Mouse (Mus musculus): ENCODE data around the gene Tmem220. TPM values are rescaled to one million over a fixed set of nuclear protein-coding genes. Genes with fewer than 3 reads are reported as not detected.

Tmem220 gene
- polyA plus RNA-seq, 1 experiment from 2014 or later: 1.3 TPM

DNA sequence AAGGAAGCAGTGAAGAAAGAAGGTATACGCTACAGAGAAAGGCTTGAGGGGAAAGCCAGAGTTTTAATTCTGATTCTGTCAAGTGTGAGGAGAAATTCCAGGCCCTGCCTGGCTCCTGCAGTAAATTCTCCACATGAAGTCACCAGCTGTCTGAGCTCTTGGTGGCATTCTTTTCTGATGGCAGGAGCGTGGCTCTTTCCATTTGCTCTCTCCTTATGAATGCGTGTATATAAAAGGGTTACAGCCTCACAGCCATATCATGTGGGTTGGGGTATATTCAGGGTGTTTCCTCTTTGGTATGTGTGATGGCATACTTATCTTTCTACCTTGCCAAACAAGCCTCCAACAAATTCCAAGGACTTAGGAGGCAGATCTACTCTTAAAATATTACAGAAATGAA lies 37.8 kb downstream of the Tmem220 start:
- peaks cover 20% of the 10 kb centered on the region for H3K36me3 ChIP-seq (ENCODE audit: control insufficient read depth, insufficient read depth, low read length)
- no peak for DNase-seq (ENCODE audit: low spot score)
- ATAC-seq (ENCODE audit: insufficient number of reproducible peaks, low FRiP score, low TSS enrichment, low read depth): no peak

DNA sequence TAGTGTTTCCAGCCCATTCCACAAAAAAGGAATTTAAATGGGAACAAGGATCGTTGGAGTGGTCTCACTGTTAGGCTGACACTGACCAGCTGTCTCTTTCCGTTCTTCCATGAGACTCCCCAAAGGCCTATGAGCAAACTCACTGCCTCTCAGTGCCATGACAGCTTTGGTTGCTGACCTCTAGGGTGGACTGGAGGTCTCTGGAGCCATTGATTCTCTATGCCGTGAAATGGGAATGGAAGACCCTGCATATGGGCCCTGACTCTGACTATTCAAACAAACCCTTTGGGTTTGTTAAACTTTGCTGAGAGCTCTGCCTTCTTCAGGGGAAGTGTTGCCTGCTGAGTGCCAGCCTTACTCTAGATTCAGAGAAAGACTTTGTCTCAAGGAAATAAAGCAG lies 42.8 kb downstream of the Tmem220 start:
- H3K9ac ChIP-seq (ENCODE audit: low read length): no peak overlapping the region
- no peaks in the 10 kb centered on the region for H3K4me1 ChIP-seq (ENCODE audit: control insufficient read depth, insufficient read depth, low read length)
- ATAC-seq (ENCODE audit: insufficient number of reproducible peaks, low FRiP score, low TSS enrichment, low read depth) (no peak), DNase-seq (ENCODE audit: low spot score) (no peak)
- H3K27ac ChIP-seq (replicated peaks; ENCODE audit: low read depth, low read length): no peak overlapping the region
- no peak overlapping the region for H3K4me2 ChIP-seq (ENCODE audit: low read depth, severe bottlenecking)
- H3K27me3 ChIP-seq (ENCODE audit: control insufficient read depth, insufficient read depth, low read length): no peaks in the 10 kb centered on the region
- H3K36me3 ChIP-seq (ENCODE audit: control insufficient read depth, insufficient read depth, low read length): peaks cover 19% of the 10 kb centered on the region
- WGBS: 89% methylated on average over 3 of the region's 3 CpGs
- H3K9me3 ChIP-seq (ENCODE audit: control insufficient read depth, low read length): no peaks in the 10 kb centered on the region
- no peak overlapping the region for H3K4me3 ChIP-seq (ENCODE audit: low read depth, low read length)

More for the DNA sequence above, 37.8 kb downstream of the Tmem220 start:
- Histone ChIP-seq H3K27ac (replicated peaks; ENCODE audit: low read depth, low read length) (no peak overlapping the region), H3K4me2 (ENCODE audit: low read depth, severe bottlenecking) (no peak overlapping the region), H3K4me3 (ENCODE audit: low read depth, low read length) (no peak overlapping the region), H3K27me3 (ENCODE audit: control insufficient read depth, insufficient read depth, low read length) (no peaks in the 10 kb centered on the region), H3K9me3 (ENCODE audit: control insufficient read depth, low read length) (no peaks in the 10 kb centered on the region), H3K4me1 (ENCODE audit: control insufficient read depth, insufficient read depth, low read length) (no peaks in the 10 kb centered on the region), H3K9ac (ENCODE audit: low read length) (no peak overlapping the region)
- WGBS: 86% methylated on average over 3 of the region's 3 CpGs

- no peak for ATAC-seq (ENCODE audit: insufficient number of reproducible peaks, low FRiP score, low TSS enrichment, low read depth)
- H3K36me3 ChIP-seq (ENCODE audit: control insufficient read depth, insufficient read depth, low read length): no peaks in the 10 kb centered on the region
- H3K9ac ChIP-seq (ENCODE audit: low read length): no peak overlapping the region
- no peak overlapping the region for H3K4me3 ChIP-seq (ENCODE audit: low read depth, low read length)
- H3K9me3 ChIP-seq (ENCODE audit: control insufficient read depth, low read length): no peaks in the 10 kb centered on the region
- no peaks in the 10 kb centered on the region for H3K4me1 ChIP-seq (ENCODE audit: control insufficient read depth, insufficient read depth, low read length)
- no peak for DNase-seq (ENCODE audit: low spot score)
- H3K4me2 ChIP-seq (ENCODE audit: low read depth, severe bottlenecking): no peak overlapping the region
- H3K27ac ChIP-seq (replicated peaks; ENCODE audit: low read depth, low read length): no peak overlapping the region
- no peaks in the 10 kb centered on the region for H3K27me3 ChIP-seq (ENCODE audit: control insufficient read depth, insufficient read depth, low read length)
- WGBS: 83% methylated on average over 15 of the region's 15 CpGs
These were observed 47.7 kb downstream of the Tmem220 start for GRCm38 (mm10) chr11:67072615-67073130.

DNA sequence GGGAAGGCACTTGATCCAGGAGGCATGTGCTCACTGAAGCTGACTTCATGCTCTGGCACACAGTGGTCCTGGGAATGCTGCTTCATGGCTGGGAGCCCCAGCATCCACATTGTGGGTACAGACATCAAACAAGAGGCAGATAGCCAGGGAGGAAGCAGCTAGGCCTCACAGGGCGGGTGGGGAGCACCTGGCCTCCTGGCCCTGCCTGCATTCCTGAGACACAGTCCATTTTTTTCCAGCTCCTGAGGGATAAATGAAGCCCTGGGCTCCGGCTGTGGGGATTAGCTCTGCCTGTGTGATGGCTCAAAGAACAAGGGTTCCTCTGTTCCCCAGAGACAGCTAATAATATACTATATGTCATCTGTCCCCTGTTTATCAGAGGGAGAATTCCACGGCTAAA lies 50.1 kb downstream of the Tmem220 start:
- no peak overlapping the region for H3K9ac ChIP-seq (ENCODE audit: low read length)
- 61% methylated on average over 3 of the region's 3 CpGs for WGBS
- H3K27ac ChIP-seq (replicated peaks; ENCODE audit: low read depth, low read length): no peak overlapping the region
- H3K4me2 ChIP-seq (ENCODE audit: low read depth, severe bottlenecking): no peak overlapping the region
- no peaks in the 10 kb centered on the region for H3K4me1 ChIP-seq (ENCODE audit: control insufficient read depth, insufficient read depth, low read length)
- no peaks in the 10 kb centered on the region for H3K27me3 ChIP-seq (ENCODE audit: control insufficient read depth, insufficient read depth, low read length)
- no peak overlapping the region for H3K4me3 ChIP-seq (ENCODE audit: low read depth, low read length)
- ATAC-seq (ENCODE audit: insufficient number of reproducible peaks, low FRiP score, low TSS enrichment, low read depth) (no peak), DNase-seq (ENCODE audit: low spot score) (no peak)
- no peaks in the 10 kb centered on the region for H3K9me3 ChIP-seq (ENCODE audit: control insufficient read depth, low read length)
- no peaks in the 10 kb centered on the region for H3K36me3 ChIP-seq (ENCODE audit: control insufficient read depth, insufficient read depth, low read length)

DNA sequence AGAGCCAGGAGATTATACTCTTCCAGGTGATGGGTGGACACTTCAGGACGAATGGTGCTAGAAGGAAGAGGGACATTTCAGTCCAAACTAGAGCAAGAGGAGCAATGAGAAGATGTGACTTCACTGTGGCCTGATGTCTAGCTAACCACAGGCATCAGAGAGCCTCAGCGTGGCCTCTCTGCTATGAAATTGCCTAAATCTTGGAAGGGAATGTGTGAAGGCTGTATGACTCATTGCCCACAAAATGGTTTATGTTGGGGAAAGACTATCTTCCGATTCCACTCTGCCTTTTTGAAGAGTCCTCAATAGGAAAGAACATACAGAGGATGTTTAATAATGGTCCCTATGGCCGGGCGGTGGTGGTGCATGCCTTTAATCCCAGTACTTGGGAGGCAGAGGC lies 51.8 kb downstream of the Tmem220 start:
- H3K9ac ChIP-seq (ENCODE audit: low read length): no peak overlapping the region
- ATAC-seq (ENCODE audit: insufficient number of reproducible peaks, low FRiP score, low TSS enrichment, low read depth) (no peak), DNase-seq (ENCODE audit: low spot score) (no peak)
- H3K9me3 ChIP-seq (ENCODE audit: control insufficient read depth, low read length): no peaks in the 10 kb centered on the region
- H3K4me1 ChIP-seq (ENCODE audit: control insufficient read depth, insufficient read depth, low read length): no peaks in the 10 kb centered on the region
- 89% methylated on average over 5 of the region's 5 CpGs for WGBS
- H3K4me2 ChIP-seq (ENCODE audit: low read depth, severe bottlenecking): no peak overlapping the region
- H3K4me3 ChIP-seq (ENCODE audit: low read depth, low read length): no peak overlapping the region
- H3K27me3 ChIP-seq (ENCODE audit: control insufficient read depth, insufficient read depth, low read length): no peaks in the 10 kb centered on the region
- H3K27ac ChIP-seq (replicated peaks; ENCODE audit: low read depth, low read length): no peak overlapping the region
- H3K36me3 ChIP-seq (ENCODE audit: control insufficient read depth, insufficient read depth, low read length): no peaks in the 10 kb centered on the region

DNA sequence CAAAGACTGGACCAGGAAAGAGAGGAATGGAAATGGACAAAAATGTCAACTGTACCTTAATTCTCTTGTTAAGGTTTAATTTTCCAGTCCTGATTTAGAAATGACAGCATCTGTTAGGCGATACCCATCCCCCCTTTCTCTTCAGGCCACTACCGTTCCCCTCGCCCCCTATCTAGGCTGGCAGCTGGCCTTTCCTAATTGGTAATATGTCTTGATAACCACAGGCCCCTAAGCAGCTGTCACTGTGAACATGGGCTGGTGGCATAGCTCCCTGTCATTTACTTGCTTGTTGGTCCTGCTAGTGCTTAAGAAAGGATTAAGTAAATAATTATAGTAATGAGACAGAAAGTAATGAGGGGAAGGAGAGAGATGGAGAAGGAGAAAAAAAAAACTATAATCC lies 52.5 kb downstream of the Tmem220 start:
- ATAC-seq (ENCODE audit: insufficient number of reproducible peaks, low FRiP score, low TSS enrichment, low read depth) (no peak), DNase-seq (ENCODE audit: low spot score) (no peak)
- no peak overlapping the region for H3K4me2 ChIP-seq (ENCODE audit: low read depth, severe bottlenecking)
- 54% methylated on average over 3 of the region's 3 CpGs for WGBS
- no peak overlapping the region for H3K27ac ChIP-seq (replicated peaks; ENCODE audit: low read depth, low read length)
- H3K9ac ChIP-seq (ENCODE audit: low read length): no peak overlapping the region
- H3K4me3 ChIP-seq (ENCODE audit: low read depth, low read length): no peak overlapping the region
- no peaks in the 10 kb centered on the region for H3K36me3 ChIP-seq (ENCODE audit: control insufficient read depth, insufficient read depth, low read length)
- H3K9me3 ChIP-seq (ENCODE audit: control insufficient read depth, low read length): no peaks in the 10 kb centered on the region
- H3K4me1 ChIP-seq (ENCODE audit: control insufficient read depth, insufficient read depth, low read length): no peaks in the 10 kb centered on the region
- H3K27me3 ChIP-seq (ENCODE audit: control insufficient read depth, insufficient read depth, low read length): no peaks in the 10 kb centered on the region

- Histone ChIP-seq H3K27ac (replicated peaks; ENCODE audit: low read depth, low read length) (no peak within 1 kb of the TSS), H3K27me3 (ENCODE audit: control insufficient read depth, insufficient read depth, low read length) (no peaks in the 10 kb centered on the region), H3K9me3 (ENCODE audit: control insufficient read depth, low read length) (no peaks in the 10 kb centered on the region), H3K9ac (ENCODE audit: low read length) (no peak within 1 kb of the TSS), H3K36me3 (ENCODE audit: control insufficient read depth, insufficient read depth, low read length) (no peaks in the 10 kb centered on the region), H3K4me3 (ENCODE audit: low read depth, low read length) (no peak within 1 kb of the TSS), H3K4me2 (ENCODE audit: low read depth, severe bottlenecking) (no peak within 1 kb of the TSS), H3K4me1 (ENCODE audit: control insufficient read depth, insufficient read depth, low read length) (no peaks in the 10 kb centered on the region)
- 89% methylated on average over 5 of the region's 5 CpGs for WGBS
- no peak for DNase-seq (ENCODE audit: low spot score)
- no peak for ATAC-seq (ENCODE audit: insufficient number of reproducible peaks, low FRiP score, low TSS enrichment, low read depth)
These were observed 53.0 kb downstream of the Tmem220 start, which contains the start of gene Myh3 for GRCm38 (mm10) chr11:67078000-67078399. Gene Myh3 (plus strand): TSS chr11:67078300.

- Histone ChIP-seq H3K9me3 (ENCODE audit: control insufficient read depth, low read length) (no peaks in the 10 kb centered on the region), H3K9ac (ENCODE audit: low read length) (no peak overlapping the region), H3K4me2 (ENCODE audit: low read depth, severe bottlenecking) (no peak overlapping the region), H3K27me3 (ENCODE audit: control insufficient read depth, insufficient read depth, low read length) (peaks cover under 1% of the 10 kb centered on the region), H3K36me3 (ENCODE audit: control insufficient read depth, insufficient read depth, low read length) (no peaks in the 10 kb centered on the region), H3K4me3 (ENCODE audit: low read depth, low read length) (no peak overlapping the region), H3K27ac (replicated peaks; ENCODE audit: low read depth, low read length) (no peak overlapping the region), H3K4me1 (ENCODE audit: control insufficient read depth, insufficient read depth, low read length) (no peaks in the 10 kb centered on the region)
- ATAC-seq (ENCODE audit: insufficient number of reproducible peaks, low FRiP score, low TSS enrichment, low read depth): no peak
- WGBS: 87% methylated on average over 6 of the region's 6 CpGs
- DNase-seq (ENCODE audit: low spot score): no peak
These were observed 53.9 kb downstream of the Tmem220 start for GRCm38 (mm10) chr11:67078888-67079287.

GRCm38 (mm10) chr11:67079740-67080139 lies 54.8 kb downstream of the Tmem220 start:
- H3K27me3 ChIP-seq (ENCODE audit: control insufficient read depth, insufficient read depth, low read length): peaks cover 9% of the 10 kb centered on the region
- no peak overlapping the region for H3K9ac ChIP-seq (ENCODE audit: low read length)
- no peaks in the 10 kb centered on the region for H3K9me3 ChIP-seq (ENCODE audit: control insufficient read depth, low read length)
- H3K36me3 ChIP-seq (ENCODE audit: control insufficient read depth, insufficient read depth, low read length): no peaks in the 10 kb centered on the region
- WGBS: 79% methylated on average over 11 of the region's 11 CpGs
- no peak overlapping the region for H3K4me2 ChIP-seq (ENCODE audit: low read depth, severe bottlenecking)
- no peak for DNase-seq (ENCODE audit: low spot score)
- no peak overlapping the region for H3K4me3 ChIP-seq (ENCODE audit: low read depth, low read length)
- no peak for ATAC-seq (ENCODE audit: insufficient number of reproducible peaks, low FRiP score, low TSS enrichment, low read depth)
- no peaks in the 10 kb centered on the region for H3K4me1 ChIP-seq (ENCODE audit: control insufficient read depth, insufficient read depth, low read length)
- H3K27ac ChIP-seq (replicated peaks; ENCODE audit: low read depth, low read length): no peak overlapping the region

Measured in limb, embryonic 11.5 days (tissue).